Mouse (Mus musculus): Measurements from ENCODE around the gene Ube2j1. TPM values are rescaled to one million over a fixed set of nuclear protein-coding genes. Genes with fewer than 3 reads are reported as not detected.

Gene Ube2j1
- polyA plus RNA-seq, 1 experiment from 2014 or later, result 64.2 TPM

Other genes with a start within 250 kb of the Ube2j1 start
- 124 and 126 TPM in 2 replicates for gene Lyrm2, start 231.2 kb upstream of the Ube2j1 start, polyA plus RNA-seq (2014; fragmentation: Nextera tagmentation; extraction: Ambion mirVana)
- gene Ankrd6, start 80.6 kb upstream of the Ube2j1 start, polyA plus RNA-seq (2014; fragmentation: Nextera tagmentation; extraction: Ambion mirVana), result 28.1 and 31.3 TPM in 2 replicates
- gene Rragd, start 48.4 kb upstream of the Ube2j1 start, polyA plus RNA-seq (2014; fragmentation: Nextera tagmentation; extraction: Ambion mirVana), result 40.5 and 42.3 TPM in 2 replicates
- gene Gabrr2, start 31.6 kb downstream of the Ube2j1 start, polyA plus RNA-seq (2014; fragmentation: Nextera tagmentation; extraction: Ambion mirVana), result 0.77 TPM in 1 of 2 replicates, not detected in the other
- not detected in 2 replicates for gene Gabrr1, start 101.1 kb downstream of the Ube2j1 start, polyA plus RNA-seq (2014; fragmentation: Nextera tagmentation; extraction: Ambion mirVana)
- 0.95 TPM in 2 replicates for gene Pm20d2, start 158.3 kb downstream of the Ube2j1 start, polyA plus RNA-seq (2014; fragmentation: Nextera tagmentation; extraction: Ambion mirVana)
- 9.5 and 10.9 TPM in 2 replicates for gene Srsf12, start 177.6 kb downstream of the Ube2j1 start, polyA plus RNA-seq (2014; fragmentation: Nextera tagmentation; extraction: Ambion mirVana)

Measured in neural tube, embryonic 11.5 days (tissue).